Mouse (Mus musculus) thymus, postnatal 4 days (tissue): ENCODE results near the gene Xab2.

Experiments
- DNase-seq: peaks from one replicate; pipeline ENCODE4 v3.0.0; 2021

Gene Xab2

DNA sequence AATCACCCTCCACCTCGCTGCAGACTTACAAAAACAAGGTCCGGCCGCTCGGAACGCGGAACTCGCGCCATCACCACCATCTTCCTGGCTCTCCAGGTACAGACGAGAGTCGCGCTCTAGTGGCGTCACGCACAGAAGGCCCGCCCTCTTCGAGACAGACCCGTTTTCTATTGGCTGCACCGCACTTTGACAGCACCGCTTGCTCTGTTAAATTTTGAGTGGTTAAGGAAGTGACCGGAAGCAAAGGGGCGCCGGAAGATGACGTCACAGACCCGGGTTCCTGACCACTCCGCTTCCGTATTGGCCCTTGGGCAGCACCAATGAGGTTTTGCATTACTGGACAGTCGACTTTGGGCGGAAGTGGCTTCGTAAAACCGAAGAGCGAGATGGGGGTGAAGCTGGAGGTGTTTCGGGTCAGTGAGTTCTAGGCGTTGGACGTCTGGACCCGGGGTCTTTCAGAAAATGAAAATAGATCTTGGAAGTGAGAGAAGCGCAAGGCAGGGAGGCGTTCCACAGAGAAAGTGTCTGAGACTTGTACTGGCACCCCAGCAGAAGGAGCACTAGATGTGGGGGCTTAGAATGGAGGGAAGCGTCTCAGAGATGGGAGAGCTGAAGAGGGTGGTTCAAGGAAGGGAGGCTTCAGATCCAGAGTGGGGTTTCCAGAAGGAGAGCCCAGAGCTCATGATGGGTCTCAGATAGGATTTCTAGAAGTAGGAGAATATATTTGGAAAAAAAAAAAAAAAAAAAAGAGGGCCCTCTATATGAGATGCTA lies at the start of gene Xab2, which contains the start of gene Pet100:
Xab2 (minus strand) TSS at position 118 of the 772 bp plus-strand sequence.
Pet100 (plus strand) TSS at position 350 of the 772 bp plus-strand sequence.
- DNase-seq: peak; percentile 96

DNA sequence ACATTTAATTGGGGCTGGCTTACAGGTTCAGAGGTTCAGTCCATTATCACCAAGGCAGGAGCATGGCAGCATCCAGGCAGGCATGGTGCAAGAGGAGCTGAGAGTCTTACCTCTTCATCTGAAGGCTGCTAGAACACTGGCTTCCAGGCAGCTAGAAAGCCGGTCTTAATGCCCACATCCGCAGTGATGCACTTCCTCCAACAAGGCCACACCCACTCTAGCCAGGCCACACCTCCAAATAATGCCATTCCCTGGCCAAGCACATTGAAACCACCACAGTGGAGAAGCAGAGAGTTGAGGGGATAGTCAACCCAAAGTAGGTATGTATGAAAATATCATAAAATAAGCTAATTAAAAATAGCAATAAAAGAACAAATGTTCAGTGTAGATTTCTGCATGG lies 49.3 kb upstream of the Xab2 start:
- DNase-seq: no peak

DNA sequence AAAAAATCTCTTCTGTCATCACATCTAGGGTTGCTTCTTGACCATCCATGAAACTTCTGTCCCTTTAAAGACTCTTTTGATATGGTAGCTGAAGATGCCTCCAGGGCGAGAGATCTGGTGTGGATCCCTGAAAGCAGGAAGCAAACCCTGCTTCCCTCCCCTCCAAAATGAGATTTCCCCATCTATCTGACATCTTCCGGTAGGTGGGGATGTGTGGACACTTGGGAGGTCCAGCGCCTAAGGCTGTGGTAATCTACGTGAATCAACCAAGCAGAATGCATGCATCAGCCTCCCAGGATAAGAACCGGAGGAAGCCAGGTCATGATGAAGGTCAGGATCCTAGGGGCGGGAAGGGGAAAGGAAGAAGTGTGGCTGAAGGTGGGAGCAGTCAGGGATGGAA lies 44.4 kb upstream of the Xab2 start, which contains the start of gene Mcemp1:
Mcemp1 (plus strand) TSS at position 248 of the 400 bp plus-strand sequence.
- no peak for DNase-seq

DNA sequence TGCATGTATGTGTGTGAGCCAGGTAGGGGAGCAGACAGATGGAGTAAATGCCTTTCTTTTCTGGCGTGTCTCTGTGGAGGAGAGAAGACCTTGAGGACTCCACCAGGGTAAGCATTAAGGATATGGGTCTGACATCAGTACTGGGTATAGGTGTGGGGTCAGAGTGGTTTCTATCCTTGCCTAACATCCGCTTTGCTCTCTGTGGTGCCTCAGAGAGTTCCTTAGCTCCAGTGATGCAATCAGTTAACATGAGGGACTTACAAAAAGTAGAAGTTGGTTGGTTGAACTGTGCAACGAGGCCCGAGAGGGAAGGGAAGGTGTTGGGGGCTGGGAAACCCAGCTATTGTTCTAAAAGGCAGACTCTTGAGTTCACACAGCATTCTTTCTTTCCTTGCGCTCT lies 43.3 kb upstream of the Xab2 start:
- no peak for DNase-seq

DNA sequence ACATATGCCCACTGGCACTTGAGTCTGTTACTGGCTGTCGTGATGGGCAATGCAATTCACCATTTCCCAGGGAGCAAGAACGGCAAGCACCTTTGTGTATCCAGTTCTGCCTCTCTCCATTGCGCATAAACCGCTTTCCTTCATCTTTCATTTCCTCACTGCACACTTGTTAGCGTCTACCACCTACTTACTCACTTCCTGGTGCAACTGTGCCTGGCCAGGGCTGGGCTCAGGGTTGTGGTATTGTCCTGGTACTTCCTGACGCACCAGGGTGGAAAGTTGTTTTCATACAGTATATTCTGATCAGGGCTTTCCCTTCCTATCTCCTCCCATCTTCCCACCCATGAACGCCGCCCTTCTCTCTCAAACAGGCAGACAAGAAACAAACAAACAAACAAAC lies 39.8 kb upstream of the Xab2 start:
- DNase-seq: no peak

DNA sequence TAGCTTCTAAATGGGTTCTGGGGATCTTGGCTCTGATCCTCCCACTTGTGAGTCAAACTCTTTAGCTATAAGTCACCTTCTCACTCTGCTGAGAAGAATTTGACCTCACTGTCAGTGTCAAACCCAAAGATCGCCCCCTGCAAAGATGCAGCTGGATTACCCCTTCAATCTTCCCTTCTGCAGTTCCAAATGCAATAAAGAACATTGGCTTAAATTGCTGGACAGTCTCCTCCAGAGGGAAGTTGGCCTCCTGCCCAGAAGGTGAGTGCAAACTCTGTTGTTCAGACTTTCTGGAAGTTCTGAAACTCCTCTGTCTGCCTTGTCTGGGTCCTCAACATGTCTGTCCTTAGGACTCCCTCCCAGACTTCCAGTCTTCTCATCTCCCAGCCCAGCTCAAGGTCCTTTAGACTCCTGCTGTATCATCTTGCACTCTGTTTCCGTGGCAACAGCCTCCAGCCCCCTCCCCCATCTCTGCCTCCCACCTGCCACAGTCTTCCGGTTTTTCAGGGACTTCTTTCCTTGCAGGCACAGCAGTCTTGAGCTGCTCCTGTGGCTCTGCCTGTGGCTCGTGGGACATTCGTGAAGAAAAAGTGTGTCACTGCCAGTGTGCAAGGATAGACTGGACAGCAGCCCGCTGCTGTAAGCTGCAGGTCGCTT lies 35.7 kb upstream of the Xab2 start:
- DNase-seq: no peak

DNA sequence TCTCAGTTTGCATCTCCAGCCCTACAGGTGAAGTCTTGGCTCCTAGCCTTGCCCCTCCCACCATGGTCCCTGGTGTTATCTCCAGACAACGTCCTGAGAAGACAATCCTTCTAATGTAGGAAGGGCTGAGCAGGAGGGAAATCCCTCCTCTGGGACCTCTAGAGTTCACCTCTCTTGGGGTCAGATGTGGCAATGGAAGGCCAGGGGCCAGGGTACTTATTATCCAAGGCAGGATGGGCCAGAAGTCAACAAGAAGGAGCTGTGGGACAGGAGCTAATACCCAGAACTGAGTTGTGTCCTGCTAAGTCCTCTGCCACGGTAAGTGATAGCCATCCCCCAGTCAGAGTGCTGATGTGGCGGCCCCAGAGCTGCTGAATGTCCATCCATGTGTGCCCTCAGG lies 34.4 kb upstream of the Xab2 start, which contains the start of gene Retn:
Retn (plus strand) TSS at position 245 of the 400 bp plus-strand sequence.
- DNase-seq: no peak

DNA sequence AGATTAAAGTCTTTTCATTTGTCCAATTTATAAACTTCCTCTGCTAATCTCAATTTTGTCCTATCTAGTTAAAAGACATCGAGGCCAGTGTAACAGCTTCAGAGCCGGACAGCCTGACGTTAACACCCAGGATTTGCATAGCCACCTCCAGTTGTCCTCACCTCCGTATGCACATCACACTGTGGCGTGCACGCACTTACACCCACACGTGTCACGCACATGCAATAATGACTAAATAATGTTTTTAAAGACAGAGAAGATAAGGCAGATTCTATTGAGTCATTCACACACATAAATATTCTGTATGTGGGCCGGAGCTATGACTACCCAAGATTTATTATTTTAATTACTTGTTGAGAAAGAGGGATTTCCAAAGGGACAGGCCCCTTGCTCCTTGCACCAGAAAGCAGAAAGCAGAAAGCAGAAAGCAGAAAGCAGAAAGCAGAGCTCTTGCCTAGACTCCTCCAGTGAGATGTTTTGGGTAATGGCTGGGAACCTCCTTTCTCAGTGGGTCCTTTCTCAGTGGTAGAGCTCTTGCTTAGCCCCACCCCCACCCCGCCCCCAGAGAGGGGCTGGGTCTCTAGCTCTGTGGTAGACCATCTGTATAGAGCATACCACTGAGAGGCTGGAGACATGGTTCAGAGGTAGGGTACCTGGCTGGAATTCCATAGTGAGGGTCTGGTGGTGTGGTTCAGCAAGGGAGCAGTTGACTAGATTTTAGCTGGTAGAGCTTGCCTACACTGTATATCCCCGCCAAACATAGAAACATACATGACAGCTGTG lies 33.8 kb upstream of the Xab2 start:
- no peak for DNase-seq

DNA sequence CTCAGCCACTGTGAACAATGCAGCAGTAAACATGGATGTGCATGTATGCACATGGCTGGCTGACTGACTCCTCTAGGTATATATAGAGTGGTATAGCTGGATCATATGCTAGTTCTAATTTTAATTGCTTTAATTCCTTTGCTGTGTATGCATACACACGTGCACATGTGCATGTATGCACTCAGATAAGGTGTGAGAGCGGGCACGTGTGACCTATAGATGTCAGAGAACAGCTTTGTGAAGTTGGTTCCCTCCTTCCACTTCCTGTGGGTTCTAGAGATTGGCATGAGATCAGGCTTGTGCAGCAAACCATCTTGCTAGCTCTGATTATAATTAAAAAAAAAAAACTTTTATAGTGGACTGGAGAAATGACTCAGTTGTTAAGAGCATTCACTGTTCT lies 31.7 kb upstream of the Xab2 start:
- DNase-seq: no peak

DNA sequence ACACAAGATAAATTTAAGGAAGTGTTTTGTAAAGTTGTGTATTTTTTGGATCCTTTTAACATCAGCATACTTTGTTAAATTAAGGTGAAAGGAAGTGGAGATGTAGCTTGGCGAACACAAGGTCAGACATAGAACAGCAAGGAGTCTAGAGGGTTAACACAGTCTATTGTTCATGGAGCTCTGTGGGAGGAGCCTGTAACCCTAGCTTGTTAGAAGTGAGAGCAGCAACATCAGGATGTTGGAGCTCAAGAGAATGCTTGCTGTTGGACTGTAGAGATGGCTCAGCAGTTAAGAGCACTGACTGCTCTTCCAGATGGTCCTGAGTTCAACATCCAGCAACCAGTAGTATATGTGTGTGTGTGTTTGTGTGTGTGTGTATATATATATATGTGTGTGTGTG lies 27.9 kb upstream of the Xab2 start:
- no peak for DNase-seq

DNA sequence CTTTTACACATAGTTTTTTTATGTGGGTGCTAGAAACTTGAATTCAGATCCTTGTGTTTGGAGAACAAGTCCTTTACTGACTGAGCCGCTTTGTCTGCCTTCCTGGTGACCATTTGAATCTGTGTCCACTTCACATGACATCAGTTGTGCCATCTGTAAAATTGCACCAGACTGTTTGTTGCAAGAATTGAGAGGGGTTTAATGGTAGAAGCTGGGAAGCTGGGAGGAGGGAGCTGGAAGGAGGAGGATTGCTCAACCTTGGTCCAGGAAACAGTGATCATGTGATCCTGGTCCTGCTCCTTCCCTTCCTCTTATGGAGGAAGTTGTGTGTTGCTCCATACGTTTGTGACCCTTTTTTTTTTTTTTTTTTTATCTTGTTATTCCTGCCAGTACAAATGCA lies 27.2 kb upstream of the Xab2 start:
- no peak for DNase-seq

DNA sequence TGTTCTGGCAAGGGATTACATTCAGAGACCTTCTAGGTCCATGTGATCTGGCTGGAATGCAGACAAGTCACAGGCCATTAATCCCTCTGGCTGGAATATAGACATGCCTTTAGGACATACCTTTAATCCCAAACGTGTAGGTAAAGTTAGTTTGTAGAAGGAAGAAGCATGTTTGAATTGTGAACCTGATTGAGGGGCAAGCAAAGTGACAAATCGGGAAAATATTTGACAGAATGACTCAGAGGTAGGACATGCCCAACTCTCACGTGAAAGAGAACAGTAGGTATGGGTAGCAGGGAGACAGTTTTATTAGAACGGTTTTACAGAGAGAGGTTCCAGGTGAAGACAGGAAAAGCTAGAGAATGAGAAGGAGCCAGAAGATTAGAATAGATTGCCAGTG lies 26.4 kb upstream of the Xab2 start:
- DNase-seq: no peak

DNA sequence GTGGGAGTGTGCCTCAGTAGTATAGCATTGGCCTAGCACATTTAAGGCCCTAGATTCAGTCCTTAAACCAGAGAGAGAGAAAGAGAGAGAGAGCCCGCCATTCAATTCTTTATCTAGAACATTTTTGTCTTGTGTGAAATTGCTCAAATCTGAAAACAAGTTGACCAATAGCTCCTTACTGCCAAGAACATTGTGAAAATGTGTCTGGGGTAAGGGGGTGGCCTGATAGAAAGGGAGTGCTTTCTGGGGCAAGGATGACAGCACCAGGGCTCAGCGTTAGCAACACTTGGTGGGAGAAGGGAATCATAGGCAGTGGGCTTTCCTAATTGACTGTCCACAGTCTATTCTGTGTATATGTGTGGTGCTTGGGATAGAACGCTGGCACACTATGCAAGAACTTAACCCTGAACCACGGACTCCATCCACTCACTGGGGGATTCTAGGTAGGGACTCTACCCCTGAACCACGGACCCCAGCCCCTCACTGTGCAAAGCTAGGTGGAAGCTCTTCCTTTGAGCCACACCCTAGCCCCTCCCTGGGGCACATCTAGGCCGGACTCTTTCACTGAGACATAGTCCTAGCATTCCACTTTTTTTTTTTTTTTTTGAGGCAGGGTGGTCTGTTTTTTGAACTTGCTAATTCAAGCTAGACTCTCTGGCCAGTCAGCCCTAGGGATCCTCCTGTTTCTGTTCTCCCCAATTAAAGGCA lies 25.9 kb upstream of the Xab2 start:
- DNase-seq: no peak

DNA sequence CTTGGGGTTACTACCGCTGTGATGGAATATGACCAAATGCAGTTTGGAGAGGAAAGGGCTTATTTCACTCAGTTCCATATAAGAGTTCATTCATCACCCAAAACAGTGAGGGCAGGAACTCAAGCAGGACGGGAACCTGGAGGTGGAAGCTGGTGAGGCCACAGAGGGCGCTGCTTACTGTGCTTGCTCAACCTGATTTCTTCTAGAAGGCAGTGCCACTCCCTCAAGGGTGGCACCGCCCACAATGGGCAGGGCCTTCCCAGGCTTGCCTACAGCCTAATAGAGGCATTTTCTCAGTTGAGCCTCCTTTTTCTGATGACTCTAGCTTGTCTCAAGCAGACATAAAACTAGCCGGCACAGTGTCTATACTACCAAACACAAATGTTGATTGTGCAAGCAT lies 24.7 kb upstream of the Xab2 start:
- DNase-seq: peak; percentile 71

DNA sequence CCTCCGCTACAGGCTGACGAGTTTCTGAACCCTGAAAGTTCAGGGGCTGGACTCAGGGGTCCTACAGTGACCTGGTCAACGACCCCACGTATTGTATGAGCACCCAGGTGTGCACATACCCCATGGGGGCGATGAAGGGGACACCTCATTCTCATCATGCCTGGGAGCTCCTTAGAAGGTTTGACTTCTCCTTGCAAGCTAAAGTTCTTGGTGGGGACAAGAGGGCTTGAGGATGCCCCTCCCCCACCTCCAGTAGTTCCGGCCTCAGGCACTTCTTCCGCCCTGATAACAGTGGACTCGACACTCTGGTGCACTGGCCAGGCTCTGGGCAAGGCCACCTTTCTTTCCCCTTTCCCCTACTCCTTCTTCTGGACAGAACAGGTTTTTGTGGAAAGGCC lies 10.4 kb upstream of the Xab2 start:
- DNase-seq: peak; percentile 40

DNA sequence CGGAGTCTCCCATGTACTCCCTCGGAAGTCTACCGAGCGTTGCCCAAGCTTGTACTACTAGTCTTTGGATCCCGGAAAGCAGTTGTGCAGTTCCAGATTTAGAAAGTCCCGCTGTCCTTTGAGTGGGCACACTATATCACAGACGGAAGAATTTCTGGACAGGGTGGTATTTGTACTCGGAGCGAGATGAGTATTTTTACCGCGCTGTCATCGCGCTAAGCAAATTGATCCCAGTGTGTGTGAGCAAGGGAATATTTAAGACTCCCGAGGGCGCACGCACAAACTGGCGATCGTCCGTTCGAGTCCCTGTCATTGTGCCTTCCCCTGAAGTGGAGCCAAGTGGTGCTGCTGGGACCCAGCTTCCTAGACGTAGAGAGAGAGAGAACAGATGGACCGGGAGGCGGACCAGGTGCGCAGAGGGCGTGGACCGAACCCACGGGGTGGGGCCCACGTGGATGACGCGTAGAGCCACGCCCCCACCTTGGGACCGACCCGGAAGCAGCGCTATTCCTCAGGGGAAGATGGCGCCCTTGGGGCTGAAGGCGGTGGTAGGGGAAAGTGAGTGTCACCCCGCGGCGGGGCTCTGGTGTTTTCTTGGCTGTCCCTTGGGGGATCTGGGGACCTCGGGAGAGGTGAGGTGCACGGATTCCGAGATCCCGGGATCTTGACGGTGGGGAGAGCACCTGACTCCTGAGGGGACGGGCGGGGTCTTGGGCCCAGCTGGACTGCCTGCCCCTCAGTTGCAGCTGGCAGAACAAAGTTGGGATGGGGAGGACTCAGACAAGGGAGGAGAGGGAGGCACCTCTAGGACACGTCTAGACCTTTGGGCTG lies 9.7 kb upstream of the Xab2 start, which contains the start of gene Stxbp2:
Stxbp2 (plus strand) TSS at position 309 of the 831 bp plus-strand sequence.
- peak; percentile 93 for DNase-seq

DNA sequence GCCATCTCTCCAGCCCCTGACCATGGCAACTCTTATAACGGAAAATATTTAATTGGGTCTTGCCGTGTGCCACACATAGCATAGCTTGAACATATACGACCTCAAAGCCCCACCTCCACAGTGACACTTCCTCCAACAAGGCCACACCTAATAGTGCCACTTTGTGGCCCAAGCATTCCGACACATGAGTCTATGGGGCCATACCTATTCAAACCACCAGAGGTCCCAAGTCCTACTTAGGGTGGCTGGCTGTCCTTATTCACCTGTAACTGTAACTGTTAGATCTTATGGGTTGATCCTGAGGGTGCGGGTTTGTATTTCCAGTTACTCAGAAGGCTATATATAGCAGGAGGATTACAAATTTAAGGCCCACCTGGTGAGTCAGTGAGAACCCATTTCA lies 6.9 kb upstream of the Xab2 start:
- peak; percentile 55 for DNase-seq

DNA sequence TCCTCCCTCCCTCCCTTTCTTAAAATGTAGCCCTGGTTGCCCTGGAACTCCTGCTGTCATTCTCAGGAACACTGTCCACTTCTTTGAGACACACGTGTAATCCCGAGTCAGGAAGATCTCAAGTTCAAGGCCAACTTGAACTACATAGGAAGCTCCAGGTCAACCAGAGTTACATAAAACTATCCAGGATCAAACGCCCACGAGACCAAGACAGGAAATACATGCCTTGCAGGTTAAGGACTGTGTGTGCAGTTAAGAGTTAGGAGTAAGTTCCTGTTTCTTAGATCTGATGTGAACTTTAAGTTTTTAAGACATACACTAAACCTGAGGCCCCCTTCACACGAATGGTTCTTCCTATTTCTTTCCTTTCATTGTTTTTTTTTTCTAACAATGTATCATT lies 5.9 kb upstream of the Xab2 start:
- no peak for DNase-seq

DNA sequence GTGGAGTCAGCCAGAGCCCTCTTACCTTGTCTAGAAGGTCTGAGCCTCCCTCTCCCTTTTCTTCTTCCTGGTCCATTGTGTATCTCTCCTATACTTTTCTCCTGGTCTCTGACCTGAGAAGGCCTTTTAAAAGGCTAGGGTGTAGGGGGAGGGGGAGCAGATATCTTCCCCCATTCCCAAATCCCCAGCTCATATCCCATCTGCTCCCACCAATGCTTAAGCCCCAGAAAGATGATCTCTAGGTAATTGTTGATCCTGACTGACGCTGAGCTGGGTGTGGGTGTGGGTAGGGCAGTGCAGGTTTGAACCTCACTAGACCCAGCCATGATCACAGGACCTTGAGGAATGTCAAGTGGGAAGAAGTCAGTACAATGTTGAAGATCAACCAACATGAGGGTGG lies 4.3 kb upstream of the Xab2 start, which contains the start of gene Pcp2:
Pcp2 (minus strand) TSS at position 101 of the 400 bp plus-strand sequence.
- no peak for DNase-seq

DNA sequence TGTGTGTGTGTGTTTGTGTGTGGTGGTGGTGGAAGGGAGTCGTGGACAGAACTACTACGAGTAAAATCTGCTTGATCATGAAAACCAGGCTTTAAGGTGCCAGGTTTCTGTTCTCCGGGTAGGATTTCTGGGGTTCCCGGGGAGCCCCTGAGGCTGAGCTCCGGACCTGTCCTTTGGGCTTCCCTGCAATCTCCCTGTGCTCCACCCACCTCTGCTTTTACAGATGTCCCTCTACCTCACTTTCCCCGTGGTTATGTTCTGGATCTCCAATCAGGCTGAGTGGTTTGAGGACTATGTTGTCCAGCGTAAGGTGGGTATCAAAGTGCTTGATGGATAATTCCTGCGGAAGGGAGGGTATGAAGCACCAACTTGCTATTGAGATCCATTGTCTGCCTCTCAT lies 1.0 kb upstream of the Xab2 start:
- DNase-seq: no peak

DNA sequence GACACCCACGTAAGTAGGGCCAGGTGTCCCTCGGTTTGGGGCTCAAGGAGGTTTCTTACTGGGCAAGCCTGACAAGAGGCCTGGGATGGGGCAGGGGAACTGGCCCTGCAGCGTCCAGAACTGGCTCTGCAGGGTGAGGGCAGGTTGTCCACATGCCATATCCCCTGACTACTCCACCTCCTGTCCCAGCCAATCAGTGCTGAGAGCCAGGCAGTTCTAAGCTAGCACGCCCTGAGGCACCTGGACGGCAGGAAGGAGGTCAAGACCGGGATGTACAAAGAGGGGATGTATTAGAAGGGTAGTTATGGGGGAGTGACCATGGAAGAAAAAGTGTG lies 11.3 kb downstream of the Xab2 start:
- no peak for DNase-seq
